Mouse (Mus musculus) heart, embryonic 10.5 days (tissue): Measurements from ENCODE around the gene Cxcl12. TPM values are rescaled to one million over a fixed set of nuclear protein-coding genes. Genes with fewer than 3 reads are reported as not detected.
A peak's percentile ranks its signal among the peaks of the same experiment; 100 is the strongest.

Experiments
- DNase-seq: peaks from one replicate; pipeline ENCODE4 v3.0.0-alpha.2; 2017; ENCODE audit warnings: low spot score
- H3K27ac ChIP-seq: fragments of 300-500 bp; sonication (generic); 2 replicates; pipeline ENCODE4 v1.5.1; 2016; ENCODE audit warnings: mild to moderate bottlenecking
- H3K27me3 ChIP-seq: fragments of 300-500 bp; sonication (generic); 2 replicates; pipeline ENCODE4 v1.6.1; 2016; ENCODE audit warnings: mild to moderate bottlenecking; ENCODE audit not compliant: poor library complexity, insufficient read depth, severe bottlenecking
- H3K36me3 ChIP-seq: fragments of 300-500 bp; sonication (generic); 2 replicates; pipeline ENCODE4 v1.6.1; 2016; ENCODE audit warnings: mild to moderate bottlenecking, moderate library complexity
- H3K4me1 ChIP-seq: fragments of 300-500 bp; sonication (generic); 2 replicates; pipeline ENCODE4 v1.6.1; 2016; ENCODE audit warnings: mild to moderate bottlenecking
- H3K4me3 ChIP-seq: fragments of 300-500 bp; sonication (generic); 2 replicates; pipeline ENCODE4 v1.5.1; 2016; ENCODE audit warnings: mild to moderate bottlenecking, moderate library complexity
- H3K9me3 ChIP-seq: fragments of 300-500 bp; sonication (generic); 2 replicates; pipeline ENCODE4 v1.6.1; 2016; ENCODE audit warnings: mild to moderate bottlenecking, moderate library complexity
- WGBS: fragments of 180-500 bp; shearing (Covaris S2); methylation state at CpG from one replicate; pipeline ENCODE4 v1.1.7; 2016; 5-methylcytosine and 5-hydroxymethylcytosine counted together
- polyA plus RNA-seq: library from polyadenylated mRNA; unstranded; fragments of >200 nt; fragmentation: Nextera tagmentation; extraction: Ambion mirVana; gene quantifications from 2 replicates; pipeline ENCODE4 v1.2.1, GENCODE M21; 2016

The Cxcl12 gene
- polyA plus RNA-seq = 112 and 121 TPM in 2 replicates

- H3K27ac ChIP-seq = peak within 1 kb of the TSS; percentile 86
- peak; percentile 87 for DNase-seq
- under 1% methylated on average over 64 of the region's 64 CpGs for WGBS
Observed at GRCm38 (mm10) chr6:117168321-117169011, at the start of gene Cxcl12. Gene Cxcl12 (plus strand): TSS chr6:117168535.

DNA sequence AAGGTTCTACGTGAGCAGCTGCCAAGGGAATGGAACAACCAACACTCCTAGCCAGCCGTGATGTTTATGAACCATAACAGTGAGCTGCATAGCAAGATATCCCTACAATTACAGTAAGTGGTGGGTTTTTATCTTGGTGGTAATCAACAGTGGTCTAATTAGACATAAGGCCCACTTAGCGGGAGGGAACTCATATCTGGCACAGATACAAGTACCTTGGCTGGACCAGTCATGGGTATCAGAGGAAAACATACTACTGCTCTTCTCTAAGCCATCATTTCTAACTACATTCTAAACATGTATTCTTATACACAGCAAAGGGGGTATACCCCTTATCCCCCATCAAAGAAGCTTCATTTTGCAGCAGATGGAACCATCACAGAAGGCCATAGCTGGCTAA lies 46.3 kb upstream of the Cxcl12 start:
- Histone ChIP-seq H3K4me1 (no peaks in the 10 kb centered on the region), H3K27ac (no peak overlapping the region), H3K9me3 (no peaks in the 10 kb centered on the region), H3K36me3 (no peaks in the 10 kb centered on the region), H3K4me3 (no peak overlapping the region), H3K27me3 (no peaks in the 10 kb centered on the region)
- WGBS = 87% methylated on average over 3 of the region's 3 CpGs
- no peak for DNase-seq

More at GRCm38 (mm10) chr6:117168321-117169011, at the start of gene Cxcl12:
- H3K9me3 ChIP-seq = no peaks in the 10 kb centered on the region
- H3K27me3 ChIP-seq = peaks cover 68% of the 10 kb centered on the region
- peaks cover 32% of the 10 kb centered on the region for H3K4me1 ChIP-seq
- H3K4me3 ChIP-seq = peak within 1 kb of the TSS; percentile 76
- H3K36me3 ChIP-seq = peaks cover 23% of the 10 kb centered on the region

GRCm38 (mm10) chr6:117126356-117126755 lies 42.0 kb upstream of the Cxcl12 start:
- Histone ChIP-seq H3K36me3 (no peaks in the 10 kb centered on the region), H3K27ac (no peak overlapping the region), H3K9me3 (no peaks in the 10 kb centered on the region), H3K4me3 (no peak overlapping the region), H3K4me1 (peaks cover 7% of the 10 kb centered on the region; the same call in 1 of the 2 replicates), H3K27me3 (0 out of 2 replicates have a peak, but pooled peaks cover 6% of the 10 kb centered on the region)
- 84% methylated on average over 1 of the region's 1 CpGs for WGBS
- no peak for DNase-seq

GRCm38 (mm10) chr6:117129443-117129842 lies 38.9 kb upstream of the Cxcl12 start:
- no peaks in the 10 kb centered on the region for H3K9me3 ChIP-seq
- peaks cover 13% of the 10 kb centered on the region for H3K4me1 ChIP-seq
- WGBS = 72% methylated on average over 4 of the region's 4 CpGs
- no peak overlapping the region for H3K27ac ChIP-seq
- H3K27me3 ChIP-seq = 0 out of 2 replicates have a peak, but pooled peaks cover 6% of the 10 kb centered on the region
- no peaks in the 10 kb centered on the region for H3K36me3 ChIP-seq
- no peak for DNase-seq
- H3K4me3 ChIP-seq = no peak overlapping the region

GRCm38 (mm10) chr6:117130680-117131111 lies 37.6 kb upstream of the Cxcl12 start:
- Histone ChIP-seq H3K27me3 (0 out of 2 replicates have a peak, but pooled peaks cover 6% of the 10 kb centered on the region), H3K4me3 (no peak overlapping the region), H3K9me3 (no peaks in the 10 kb centered on the region), H3K4me1 (peaks cover 23% of the 10 kb centered on the region), H3K36me3 (no peaks in the 10 kb centered on the region), H3K27ac (no peak overlapping the region)
- no peak for DNase-seq
- WGBS = 74% methylated on average over 15 of the region's 15 CpGs

DNA sequence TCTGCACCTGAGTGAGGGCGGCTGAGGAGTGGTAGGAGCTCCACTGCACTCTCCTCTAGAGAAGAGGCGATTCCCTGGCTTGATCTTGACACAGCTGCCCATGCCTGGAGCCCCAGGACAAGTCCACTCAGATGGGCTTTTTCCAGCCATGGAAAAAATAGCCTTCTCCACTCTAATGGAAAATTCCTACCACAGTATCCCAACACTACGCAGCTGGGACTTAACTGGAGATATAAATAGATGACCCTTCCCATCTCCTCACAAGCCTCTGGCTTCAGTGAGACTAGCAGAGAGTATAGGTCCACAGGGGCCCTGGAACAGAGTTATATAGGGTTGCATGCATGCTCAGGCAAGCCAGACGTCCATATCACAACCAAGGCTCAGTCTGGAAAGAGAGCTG lies 33.8 kb upstream of the Cxcl12 start:
- Histone ChIP-seq H3K4me1 (peaks cover 15% of the 10 kb centered on the region), H3K36me3 (no peaks in the 10 kb centered on the region), H3K27me3 (0 out of 2 replicates have a peak, but pooled peaks cover 6% of the 10 kb centered on the region), H3K4me3 (no peak overlapping the region), H3K9me3 (no peaks in the 10 kb centered on the region), H3K27ac (peak overlapping the region; percentile 78)
- 36% methylated on average over 4 of the region's 4 CpGs for WGBS
- no peak for DNase-seq

DNA sequence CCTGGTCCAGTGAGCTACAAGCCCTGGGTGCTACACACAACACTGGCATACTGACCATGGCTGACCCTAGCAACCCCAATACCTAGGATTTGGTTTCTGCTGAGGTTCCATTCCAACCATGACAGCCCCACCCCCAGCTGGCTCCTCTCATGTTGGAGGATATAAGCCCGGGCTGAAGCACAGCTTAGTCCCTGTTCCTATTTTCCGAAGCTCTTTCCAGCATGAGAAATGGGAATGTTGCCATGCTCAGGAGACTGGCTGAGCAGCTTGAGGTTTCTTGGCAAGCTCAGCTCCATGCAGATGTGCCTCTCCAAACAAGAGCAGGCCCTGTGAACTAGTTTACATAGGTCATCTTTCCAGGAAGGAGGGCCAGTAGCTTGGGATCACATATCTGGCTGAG lies 30.6 kb upstream of the Cxcl12 start:
- no peak overlapping the region for H3K27ac ChIP-seq
- H3K9me3 ChIP-seq = no peaks in the 10 kb centered on the region
- peaks cover 15% of the 10 kb centered on the region for H3K4me1 ChIP-seq
- H3K27me3 ChIP-seq = no peaks in the 10 kb centered on the region; the same call in 1 of the 2 replicates
- WGBS = 86% methylated on average over 2 of the region's 2 CpGs
- no peak overlapping the region for H3K4me3 ChIP-seq
- no peak for DNase-seq
- no peaks in the 10 kb centered on the region for H3K36me3 ChIP-seq

DNA sequence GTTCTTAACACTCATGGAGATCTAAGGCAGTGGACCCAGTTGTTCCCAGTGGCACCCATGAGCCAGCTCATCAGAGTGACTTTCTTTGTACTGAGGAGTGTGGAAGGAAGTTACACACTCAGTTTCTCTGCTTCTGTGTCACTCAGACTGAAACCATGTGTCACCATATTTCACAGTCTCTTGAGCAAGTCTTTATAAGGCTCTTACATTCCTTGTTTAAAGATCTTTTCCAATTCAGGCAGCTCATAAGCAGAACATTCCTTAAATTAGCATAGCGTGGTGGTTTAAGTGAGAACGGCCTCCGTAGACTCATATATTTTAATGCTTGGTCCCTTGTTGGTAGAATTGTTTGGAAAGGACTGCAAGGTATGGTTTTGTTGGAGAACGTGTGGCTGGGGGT lies 27.4 kb upstream of the Cxcl12 start:
- no peak overlapping the region for H3K4me3 ChIP-seq
- no peak for DNase-seq
- no peaks in the 10 kb centered on the region for H3K4me1 ChIP-seq
- 83% methylated on average over 4 of the region's 4 CpGs for WGBS
- no peaks in the 10 kb centered on the region for H3K9me3 ChIP-seq
- H3K27me3 ChIP-seq = no peaks in the 10 kb centered on the region; the same call in 1 of the 2 replicates
- H3K27ac ChIP-seq = no peak overlapping the region
- no peaks in the 10 kb centered on the region for H3K36me3 ChIP-seq

- no peaks in the 10 kb centered on the region for H3K36me3 ChIP-seq
- H3K27ac ChIP-seq = no peak overlapping the region
- H3K4me1 ChIP-seq = no peaks in the 10 kb centered on the region
- H3K4me3 ChIP-seq = no peak overlapping the region
- no peak for DNase-seq
- no peaks in the 10 kb centered on the region for H3K9me3 ChIP-seq
- WGBS = 80% methylated on average over 10 of the region's 10 CpGs
- H3K27me3 ChIP-seq = peaks cover 21% of the 10 kb centered on the region
Observed at GRCm38 (mm10) chr6:117146951-117147350, 21.4 kb upstream of the Cxcl12 start.

- Histone ChIP-seq H3K4me1 (0 out of 2 replicates have a peak, but pooled peaks cover 2% of the 10 kb centered on the region), H3K27ac (no peak overlapping the region), H3K4me3 (no peak overlapping the region), H3K9me3 (no peaks in the 10 kb centered on the region), H3K27me3 (peaks cover 57% of the 10 kb centered on the region), H3K36me3 (no peaks in the 10 kb centered on the region)
- no peak for DNase-seq
- WGBS = 26% methylated on average over 18 of the region's 18 CpGs
Observed at GRCm38 (mm10) chr6:117151484-117152149, 16.7 kb upstream of the Cxcl12 start.

DNA sequence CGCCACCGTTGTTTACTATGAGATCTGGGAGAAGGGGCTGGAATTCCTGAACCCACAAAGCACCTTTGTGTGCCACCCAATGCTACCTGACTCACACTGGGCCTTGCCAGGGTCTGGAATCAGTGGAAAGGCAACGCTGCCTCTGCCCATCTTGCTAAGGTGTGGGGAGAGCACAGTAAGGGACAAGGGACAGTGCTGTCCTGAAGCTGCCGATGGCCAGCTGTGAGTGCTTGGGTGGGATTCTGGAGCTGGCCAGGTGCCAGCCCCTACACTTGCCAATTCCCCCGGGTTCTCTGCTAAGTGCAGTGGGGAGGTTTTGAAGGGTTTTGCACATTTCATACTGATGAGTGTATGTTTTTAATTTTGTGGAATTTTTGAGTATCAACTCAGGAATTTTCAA lies 15.3 kb upstream of the Cxcl12 start:
- DNase-seq = no peak
- no peaks in the 10 kb centered on the region for H3K36me3 ChIP-seq
- H3K27ac ChIP-seq = no peak overlapping the region
- H3K4me3 ChIP-seq = no peak overlapping the region
- H3K4me1 ChIP-seq = 0 out of 2 replicates have a peak, but pooled peaks cover 2% of the 10 kb centered on the region
- H3K27me3 ChIP-seq = peaks cover 72% of the 10 kb centered on the region
- 63% methylated on average over 5 of the region's 5 CpGs for WGBS
- no peaks in the 10 kb centered on the region for H3K9me3 ChIP-seq

- peaks cover 61% of the 10 kb centered on the region for H3K27me3 ChIP-seq
- no peak overlapping the region for H3K4me3 ChIP-seq
- WGBS = 72% methylated on average over 4 of the region's 4 CpGs
- no peaks in the 10 kb centered on the region for H3K9me3 ChIP-seq
- DNase-seq = no peak
- no peaks in the 10 kb centered on the region for H3K36me3 ChIP-seq
- 0 out of 2 replicates have a peak, but pooled peaks cover 2% of the 10 kb centered on the region for H3K4me1 ChIP-seq
- no peak overlapping the region for H3K27ac ChIP-seq
Observed at GRCm38 (mm10) chr6:117156846-117157245, 11.5 kb upstream of the Cxcl12 start.
